Mouse (Mus musculus) kidney, postnatal 10 days (tissue): ENCODE measurements around the gene Gm8947.
A peak's percentile ranks its signal among the peaks of the same experiment; 100 is the strongest.
"Not testable (repeated sequence)": the region's sequence is repeated elsewhere in the genome, so short reads cannot be mapped to it uniquely, and the experiment has no call there.

Source experiments
- DNase-seq: peaks from one replicate; pipeline ENCODE4 v3.0.0; 2021; ENCODE audit warnings: mixed read lengths

The Gm8947 gene

GRCm38 (mm10) chr1:151182266-151182665, 9.9 kb upstream of the Gm8947 start, which contains the start of gene Gm47985:
Gene Gm47985 (plus strand): TSS chr1:151182537.
- DNase-seq, result not testable (repeated sequence)

GRCm38 (mm10) chr1:151186186-151186585, 6.0 kb upstream of the Gm8947 start:
- not testable (repeated sequence) for DNase-seq

- not testable (repeated sequence) for DNase-seq
These were observed 5.2 kb upstream of the Gm8947 start for GRCm38 (mm10) chr1:151186879-151187424.

- DNase-seq, result no peak
These were observed 3.7 kb upstream of the Gm8947 start for GRCm38 (mm10) chr1:151188469-151188868.

- not testable (repeated sequence) for DNase-seq
These were observed 563 bp downstream of the Gm8947 start for GRCm38 (mm10) chr1:151192739-151193138.

- not testable (repeated sequence) for DNase-seq
These were observed 3.8 kb downstream of the Gm8947 start for GRCm38 (mm10) chr1:151195986-151196385.

GRCm38 (mm10) chr1:151196690-151197089, 4.5 kb downstream of the Gm8947 start:
- DNase-seq, result not testable (repeated sequence)

- not testable (repeated sequence) for DNase-seq
These were observed 5.9 kb downstream of the Gm8947 start, which contains the start of gene Gm47995 for GRCm38 (mm10) chr1:151198120-151198519. Gene Gm47995 (plus strand): TSS chr1:151198448.

- DNase-seq, result not testable (repeated sequence)
These were observed 8.4 kb downstream of the Gm8947 start for GRCm38 (mm10) chr1:151200620-151201019.

- DNase-seq, result not testable (repeated sequence)
These were observed 10.6 kb downstream of the Gm8947 start for GRCm38 (mm10) chr1:151202771-151203170.

GRCm38 (mm10) chr1:151203818-151204217, 11.6 kb downstream of the Gm8947 start, which contains the start of gene 3110040M04Rik:
Gene 3110040M04Rik (plus strand): TSS chr1:151204121.
- not testable (repeated sequence) for DNase-seq

GRCm38 (mm10) chr1:151208493-151208892, 16.3 kb downstream of the Gm8947 start:
- not testable (repeated sequence) for DNase-seq

GRCm38 (mm10) chr1:151208944-151209343, 16.8 kb downstream of the Gm8947 start:
- DNase-seq, result not testable (repeated sequence)

- DNase-seq, result not testable (repeated sequence)
These were observed 17.7 kb downstream of the Gm8947 start, which contains the start of gene Gm47996 for GRCm38 (mm10) chr1:151209824-151210355. Gene Gm47996 (plus strand): TSS chr1:151210131.

GRCm38 (mm10) chr1:151211666-151212065, 19.5 kb downstream of the Gm8947 start:
- DNase-seq, result not testable (repeated sequence)

- no peak for DNase-seq
These were observed 22.7 kb downstream of the Gm8947 start for GRCm38 (mm10) chr1:151214862-151215261.

- DNase-seq, result no peak
These were observed 23.8 kb downstream of the Gm8947 start for GRCm38 (mm10) chr1:151215985-151216384.

GRCm38 (mm10) chr1:151216417-151216816, 24.2 kb downstream of the Gm8947 start:
- DNase-seq, result peak; percentile 54

GRCm38 (mm10) chr1:151219045-151219444, 26.9 kb downstream of the Gm8947 start:
- no peak for DNase-seq

GRCm38 (mm10) chr1:151220098-151220497, 27.9 kb downstream of the Gm8947 start:
- no peak for DNase-seq

- DNase-seq, result no peak
These were observed 30.5 kb downstream of the Gm8947 start for GRCm38 (mm10) chr1:151222561-151223267.

- no peak for DNase-seq
These were observed 31.2 kb downstream of the Gm8947 start for GRCm38 (mm10) chr1:151223377-151223776.

- DNase-seq, result no peak
These were observed 32.4 kb downstream of the Gm8947 start for GRCm38 (mm10) chr1:151224536-151224935.

- no peak for DNase-seq
These were observed 35.3 kb downstream of the Gm8947 start for GRCm38 (mm10) chr1:151227506-151227905.
